Mouse (Mus musculus): ENCODE data around the gene Hhipl1. TPM values are rescaled to one million over a fixed set of nuclear protein-coding genes. Genes with fewer than 3 reads are reported as not detected.
A peak's percentile ranks its signal among the peaks of the same experiment; 100 is the strongest.

The Hhipl1 gene
- polyA plus RNA-seq, 1 experiment: not detected

GRCm38 (mm10) chr12:108315818-108316217, 9.7 kb downstream of the Hhipl1 start:
- Histone ChIP-seq H3K4me1 (ENCODE audit: control insufficient read depth, insufficient read depth, insufficient read length, low read length) (no peaks in the 10 kb centered on the region), H3K4me3 (ENCODE audit: insufficient read depth, low read depth, low read length) (no peak overlapping the region), H3K27ac (replicated peaks; ENCODE audit: low read depth, low read length) (no peak overlapping the region)

- Histone ChIP-seq H3K4me1 (ENCODE audit: control insufficient read depth, insufficient read depth, insufficient read length, low read length) (no peaks in the 10 kb centered on the region), H3K27ac (replicated peaks; ENCODE audit: low read depth, low read length) (no peak overlapping the region), H3K4me3 (ENCODE audit: insufficient read depth, low read depth, low read length) (no peak overlapping the region)
Observed at GRCm38 (mm10) chr12:108316655-108317054, 10.6 kb downstream of the Hhipl1 start.

DNA sequence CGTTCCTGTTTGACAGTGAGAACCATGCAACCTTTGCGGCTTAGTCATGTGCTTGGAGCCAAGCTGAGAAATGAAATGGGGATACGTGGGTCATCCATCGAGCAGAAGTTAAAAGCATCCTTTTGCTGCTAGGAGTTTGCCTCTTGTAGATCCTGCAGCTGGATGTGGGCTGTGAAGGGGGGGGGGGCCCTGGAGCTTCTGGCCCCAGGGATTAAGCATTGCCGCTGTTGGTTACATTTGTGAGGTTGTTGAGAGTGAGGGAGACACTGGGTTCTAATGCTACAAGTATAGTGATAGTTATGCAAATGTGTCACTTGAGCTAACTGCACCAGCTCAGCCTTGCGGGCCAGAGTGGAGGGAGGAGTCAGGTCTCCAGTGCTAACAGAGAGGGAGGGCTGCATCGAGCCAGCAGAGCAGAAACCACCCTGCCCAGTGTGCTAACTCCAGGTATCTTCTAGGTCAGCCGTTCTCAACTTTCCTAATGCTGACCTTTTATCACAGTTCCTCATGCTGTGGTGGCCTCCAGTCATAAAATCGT, 11.2 kb downstream of the Hhipl1 start:
- no peaks in the 10 kb centered on the region for H3K4me1 ChIP-seq (ENCODE audit: control insufficient read depth, insufficient read depth, insufficient read length, low read length)
- no peak overlapping the region for H3K27ac ChIP-seq (replicated peaks; ENCODE audit: low read depth, low read length)
- H3K4me3 ChIP-seq (ENCODE audit: insufficient read depth, low read depth, low read length): no peak overlapping the region

DNA sequence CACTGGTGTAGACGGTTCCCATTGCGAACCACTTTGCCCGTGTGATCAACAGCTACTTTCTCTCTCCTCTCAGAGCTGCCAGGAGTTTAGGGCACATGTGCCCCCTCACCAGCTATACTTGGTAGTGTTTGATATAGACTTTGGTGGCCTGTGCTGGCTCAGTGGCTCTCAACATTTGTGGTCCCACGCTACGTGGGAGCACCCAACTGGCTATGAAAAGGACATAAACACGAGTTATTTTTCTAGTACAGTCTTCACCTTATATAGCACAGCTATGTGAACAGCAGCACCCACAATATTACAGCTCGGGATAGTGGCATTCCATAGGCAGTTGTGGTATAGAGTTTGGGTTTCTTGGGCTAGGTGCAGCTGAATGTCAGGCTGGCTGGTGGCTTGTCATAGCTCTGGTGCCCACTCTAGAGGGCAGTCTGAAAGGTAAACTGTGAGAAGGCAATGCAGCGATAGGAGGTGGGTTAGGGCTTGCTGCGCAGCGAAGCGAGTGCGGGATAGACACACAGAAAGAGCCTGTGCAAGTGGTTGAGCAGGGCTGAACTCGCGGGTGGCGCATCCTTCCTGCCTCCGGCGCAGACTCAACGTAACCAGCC, 11.9 kb downstream of the Hhipl1 start:
- H3K27ac ChIP-seq (replicated peaks; ENCODE audit: low read depth, low read length): no peak overlapping the region
- H3K4me1 ChIP-seq (ENCODE audit: control insufficient read depth, insufficient read depth, insufficient read length, low read length): no peaks in the 10 kb centered on the region
- no peak overlapping the region for H3K4me3 ChIP-seq (ENCODE audit: insufficient read depth, low read depth, low read length)

GRCm38 (mm10) chr12:108318499-108318898, 12.4 kb downstream of the Hhipl1 start:
- Histone ChIP-seq H3K4me3 (ENCODE audit: insufficient read depth, low read depth, low read length) (no peak overlapping the region), H3K27ac (replicated peaks; ENCODE audit: low read depth, low read length) (no peak overlapping the region), H3K4me1 (ENCODE audit: control insufficient read depth, insufficient read depth, insufficient read length, low read length) (no peaks in the 10 kb centered on the region)

GRCm38 (mm10) chr12:108320096-108320495, 14.0 kb downstream of the Hhipl1 start:
- Histone ChIP-seq H3K27ac (replicated peaks; ENCODE audit: low read depth, low read length) (no peak overlapping the region), H3K4me1 (ENCODE audit: control insufficient read depth, insufficient read depth, insufficient read length, low read length) (no peaks in the 10 kb centered on the region), H3K4me3 (ENCODE audit: insufficient read depth, low read depth, low read length) (no peak overlapping the region)

DNA sequence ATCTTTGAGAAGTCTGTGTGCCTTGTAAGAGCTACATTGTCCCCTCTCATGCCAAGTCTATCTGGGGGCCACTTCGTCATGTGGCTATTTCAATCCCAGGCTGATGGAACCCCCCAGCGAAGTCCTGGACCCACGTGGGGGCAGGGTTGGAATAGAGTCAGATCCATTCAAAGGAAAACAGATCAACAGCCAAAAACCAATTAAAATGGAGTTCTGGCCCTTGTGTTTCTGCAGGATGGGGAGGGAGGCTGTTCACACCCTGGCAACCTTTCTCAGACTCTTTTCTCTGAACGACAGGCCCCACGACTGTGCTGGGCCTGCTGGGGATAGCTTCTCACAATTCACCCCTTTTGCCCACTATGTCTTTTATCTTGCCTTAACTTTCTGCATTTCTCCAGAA, 20.3 kb downstream of the Hhipl1 start:
- H3K4me1 ChIP-seq (ENCODE audit: control insufficient read depth, insufficient read depth, insufficient read length, low read length): peaks cover 3% of the 10 kb centered on the region; the same call in 1 of the 2 replicates
- H3K27ac ChIP-seq (replicated peaks; ENCODE audit: low read depth, low read length): no peak overlapping the region
- H3K4me3 ChIP-seq (ENCODE audit: insufficient read depth, low read depth, low read length): no peak overlapping the region

- no peak overlapping the region for H3K27ac ChIP-seq (replicated peaks; ENCODE audit: low read depth, low read length)
- peak overlapping the region; percentile 41 for H3K4me3 ChIP-seq (ENCODE audit: insufficient read depth, low read depth, low read length)
- peaks cover 3% of the 10 kb centered on the region; the same call in 1 of the 2 replicates for H3K4me1 ChIP-seq (ENCODE audit: control insufficient read depth, insufficient read depth, insufficient read length, low read length)
Observed at GRCm38 (mm10) chr12:108327889-108328491, 21.9 kb downstream of the Hhipl1 start.

- peak overlapping the region; percentile 48 for H3K4me3 ChIP-seq (ENCODE audit: insufficient read depth, low read depth, low read length)
- H3K27ac ChIP-seq (replicated peaks; ENCODE audit: low read depth, low read length): no peak overlapping the region
- no peaks in the 10 kb centered on the region; the same call in 1 of the 2 replicates for H3K4me1 ChIP-seq (ENCODE audit: control insufficient read depth, insufficient read depth, insufficient read length, low read length)
Observed at GRCm38 (mm10) chr12:108333056-108333455, 27.0 kb downstream of the Hhipl1 start.

DNA sequence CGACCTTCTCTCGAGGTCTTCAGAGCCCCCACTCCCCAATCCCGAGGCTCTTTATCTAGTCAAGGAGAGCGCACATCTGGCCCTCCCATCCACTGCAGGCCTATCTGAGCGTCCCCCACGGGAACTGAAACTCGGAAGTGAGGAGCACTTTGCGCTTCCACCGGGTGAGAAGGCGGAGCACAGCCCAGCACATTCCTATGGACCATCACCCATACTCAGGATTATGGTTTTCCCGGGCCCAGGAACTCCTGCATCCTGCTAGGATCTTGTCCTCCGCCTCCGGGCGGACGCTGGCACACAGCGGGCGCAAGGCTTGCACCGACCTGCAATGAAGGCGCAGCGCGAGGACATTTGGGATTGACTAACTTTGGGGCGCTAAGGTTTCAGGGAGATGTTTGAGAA, 27.4 kb downstream of the Hhipl1 start:
- Histone ChIP-seq H3K4me3 (ENCODE audit: insufficient read depth, low read depth, low read length) (peak overlapping the region; percentile 48), H3K27ac (replicated peaks; ENCODE audit: low read depth, low read length) (no peak overlapping the region), H3K4me1 (ENCODE audit: control insufficient read depth, insufficient read depth, insufficient read length, low read length) (no peaks in the 10 kb centered on the region)

DNA sequence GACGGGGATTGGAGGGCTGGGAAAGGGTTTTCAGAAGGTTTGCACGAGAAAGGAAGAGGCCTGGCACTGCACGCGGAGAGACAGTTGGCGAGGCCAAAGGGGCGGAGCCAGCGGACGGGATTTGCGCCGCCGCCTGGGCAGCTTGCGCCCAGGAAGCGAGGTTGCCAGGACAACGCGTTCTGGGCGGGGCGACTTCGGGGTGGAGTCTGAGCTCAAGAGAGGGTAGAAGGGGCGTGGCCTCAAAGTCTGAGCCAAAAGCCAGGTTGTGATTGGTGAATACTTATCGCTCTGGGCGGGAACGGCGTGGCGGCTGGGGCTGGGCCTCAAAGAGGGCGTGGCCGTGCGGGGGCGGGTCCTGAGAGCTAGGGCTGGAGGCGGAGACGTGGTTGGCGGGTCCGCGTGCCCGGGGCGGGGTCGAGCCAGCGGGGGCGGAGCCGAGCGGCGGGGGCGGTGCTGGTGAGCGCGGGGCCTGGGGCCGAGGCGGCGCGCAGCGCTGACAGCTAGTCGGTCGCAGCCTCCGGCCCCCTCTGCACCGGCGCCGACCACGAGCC, 27.9 kb downstream of the Hhipl1 start, which contains the start of gene Cyp46a1:
Gene Cyp46a1 (plus strand): TSS at position 487 of the 551 bp plus-strand sequence.
- H3K4me1 ChIP-seq (ENCODE audit: control insufficient read depth, insufficient read depth, insufficient read length, low read length): no peaks in the 10 kb centered on the region
- H3K4me3 ChIP-seq (ENCODE audit: insufficient read depth, low read depth, low read length): peak within 1 kb of the TSS; percentile 52
- no peak within 1 kb of the TSS for H3K27ac ChIP-seq (replicated peaks; ENCODE audit: low read depth, low read length)

- Histone ChIP-seq H3K4me1 (ENCODE audit: control insufficient read depth, insufficient read depth, insufficient read length, low read length) (no peaks in the 10 kb centered on the region), H3K4me3 (ENCODE audit: insufficient read depth, low read depth, low read length) (peak overlapping the region; percentile 52), H3K27ac (replicated peaks; ENCODE audit: low read depth, low read length) (no peak overlapping the region)
Observed at GRCm38 (mm10) chr12:108334529-108334928, 28.5 kb downstream of the Hhipl1 start.

DNA sequence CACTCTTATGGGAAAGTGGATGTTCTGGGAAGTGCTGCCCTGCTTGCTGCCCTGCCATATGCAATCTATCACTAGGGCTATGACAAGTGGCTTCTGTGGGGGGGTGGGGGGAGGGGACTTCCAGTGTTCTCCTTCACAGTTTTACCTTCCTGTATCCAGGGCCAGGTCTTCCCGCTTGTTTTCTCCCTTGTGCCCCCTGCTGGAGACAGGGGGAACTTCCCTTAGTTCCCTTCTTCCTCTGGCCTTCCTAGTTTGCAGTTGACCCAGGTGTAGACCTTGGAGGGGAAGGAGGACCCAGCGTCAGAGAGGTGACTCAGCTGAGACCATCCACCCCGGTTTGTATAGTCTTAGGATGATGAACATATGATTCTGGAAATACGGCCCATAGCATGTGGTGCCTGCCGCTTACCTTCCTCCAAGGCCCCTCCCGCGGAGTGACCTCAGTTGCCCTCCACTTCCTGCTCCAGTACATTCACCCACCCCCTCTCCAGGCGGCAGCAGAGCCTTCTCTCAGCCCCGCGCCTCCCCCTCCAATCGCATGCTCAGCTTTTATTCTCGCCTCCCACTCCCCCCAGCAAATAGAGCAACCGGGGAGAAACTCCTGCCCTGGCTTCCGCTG, 32.6 kb downstream of the Hhipl1 start:
- H3K4me3 ChIP-seq (ENCODE audit: insufficient read depth, low read depth, low read length): no peak overlapping the region
- no peaks in the 10 kb centered on the region for H3K4me1 ChIP-seq (ENCODE audit: control insufficient read depth, insufficient read depth, insufficient read length, low read length)
- H3K27ac ChIP-seq (replicated peaks; ENCODE audit: low read depth, low read length): no peak overlapping the region

- no peak overlapping the region for H3K27ac ChIP-seq (replicated peaks; ENCODE audit: low read depth, low read length)
- no peaks in the 10 kb centered on the region for H3K4me1 ChIP-seq (ENCODE audit: control insufficient read depth, insufficient read depth, insufficient read length, low read length)
- H3K4me3 ChIP-seq (ENCODE audit: insufficient read depth, low read depth, low read length): no peak overlapping the region
Observed at GRCm38 (mm10) chr12:108348151-108348550, 42.1 kb downstream of the Hhipl1 start.

DNA sequence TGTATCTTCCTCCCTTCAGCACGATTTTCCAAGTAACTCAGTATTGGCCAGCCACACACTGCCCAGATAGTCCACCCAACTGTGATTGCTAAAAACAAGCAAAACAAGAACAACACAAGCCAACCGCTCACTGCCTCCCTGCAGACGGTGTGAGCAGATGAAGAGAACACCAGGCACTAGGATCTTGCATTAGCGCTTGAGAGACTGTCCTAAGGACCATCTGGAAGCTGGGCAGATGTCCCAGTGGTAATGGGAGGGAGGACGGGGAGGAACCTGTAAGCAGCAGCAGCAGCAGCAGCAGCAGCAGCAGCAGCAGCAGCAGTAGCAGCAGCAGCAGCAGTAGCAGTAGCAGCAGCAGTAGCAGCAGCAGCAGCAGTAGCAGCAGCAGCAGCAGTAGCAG, 43.0 kb downstream of the Hhipl1 start:
- no peak overlapping the region for H3K27ac ChIP-seq (replicated peaks; ENCODE audit: low read depth, low read length)
- H3K4me3 ChIP-seq (ENCODE audit: insufficient read depth, low read depth, low read length): no peak overlapping the region
- H3K4me1 ChIP-seq (ENCODE audit: control insufficient read depth, insufficient read depth, insufficient read length, low read length): no peaks in the 10 kb centered on the region

All from brown adipose tissue, adult 24 weeks (tissue).